Mouse (Mus musculus) hindbrain, embryonic 11.5 days (tissue): ENCODE results near the gene Clns1a. TPM values are rescaled to one million over a fixed set of nuclear protein-coding genes. Genes with fewer than 3 reads are reported as not detected.

Experiments used
- ATAC-seq: fragments of 200-750 bp; cut with Nextera tagmentation; 2 replicates; pipeline ENCODE4 v1.8.0; 2017; ENCODE audit warnings: mild to moderate bottlenecking, moderate TSS enrichment, moderate library complexity; ENCODE audit not compliant: low FRiP score
- DNase-seq: peaks from one replicate; pipeline ENCODE4 v3.0.0-alpha.2; 2015; ENCODE audit warnings: low spot score
- H3K27ac ChIP-seq: fragments of 300-500 bp; sonication (generic); 2 replicates; pipeline ENCODE4 v1.5.1; 2014; ENCODE audit warnings: mild to moderate bottlenecking, low read depth, low read length
- H3K27me3 ChIP-seq: fragments of 300-500 bp; sonication (generic); 2 replicates; pipeline ENCODE4 v1.6.1; 2014; ENCODE audit warnings: mild to moderate bottlenecking, low read length, moderate library complexity, mixed read lengths; ENCODE audit not compliant: control insufficient read depth, insufficient read depth
- H3K36me3 ChIP-seq: fragments of 300-500 bp; sonication (generic); 2 replicates; pipeline ENCODE4 v1.6.1; 2014; ENCODE audit warnings: mild to moderate bottlenecking, low read length, moderate library complexity, mixed read lengths; ENCODE audit not compliant: control insufficient read depth, insufficient read depth
- H3K4me1 ChIP-seq: fragments of 300-500 bp; sonication (generic); replicated peaks from 2 replicates; pipeline ENCODE4 v1.6.1; 2014; ENCODE audit warnings: low read length, mixed read lengths; ENCODE audit not compliant: control insufficient read depth, insufficient read depth
- H3K4me2 ChIP-seq: fragments of 300-500 bp; sonication (generic); replicated peaks from 2 replicates; pipeline ENCODE4 v1.6.1; 2014; ENCODE audit warnings: mild to moderate bottlenecking, low read depth, low read length
- H3K4me3 ChIP-seq: fragments of 300-500 bp; sonication (generic); 2 replicates; pipeline ENCODE4 v1.5.1; 2014; ENCODE audit warnings: low read depth, low read length
- H3K9ac ChIP-seq: fragments of 300-500 bp; sonication (generic); 2 replicates; pipeline ENCODE4 v1.6.1; 2014; ENCODE audit warnings: low read depth, low read length
- H3K9me3 ChIP-seq: fragments of 300-500 bp; sonication (generic); 2 replicates; pipeline ENCODE4 v1.6.1; 2016; ENCODE audit warnings: low read length; ENCODE audit not compliant: control insufficient read depth
- WGBS: fragments of 180-500 bp; shearing (Covaris S2); extraction: QIAGEN DNeasy Blood & Tissue Kit; methylation state at CpG from one replicate; pipeline ENCODE4 v1.1.7; 2014; 5-methylcytosine and 5-hydroxymethylcytosine counted together
- polyA plus RNA-seq: library from polyadenylated mRNA; unstranded; fragments of >200 nt; fragmentation: Nextera tagmentation; extraction: Ambion mirVana; gene quantifications from 2 replicates; pipeline ENCODE4 v1.2.1, GENCODE M21; 2014

The Clns1a gene
- polyA plus RNA-seq, 1 experiment from 2014 or later = 256 TPM

GRCm38 (mm10) chr7:97722278-97722918 lies 26.0 kb downstream of the Clns1a start:
- 90% methylated on average over 7 of the region's 7 CpGs for WGBS
- ATAC-seq (no peak), DNase-seq (no peak)
- Histone ChIP-seq H3K9me3 (no peaks in the 10 kb centered on the region), H3K4me2 (no peak overlapping the region), H3K36me3 (peaks cover 2% of the 10 kb centered on the region; the same call in 1 of the 2 replicates), H3K4me1 (no peaks in the 10 kb centered on the region), H3K9ac (no peak overlapping the region), H3K4me3 (no peak overlapping the region), H3K27ac (no peak overlapping the region), H3K27me3 (no peaks in the 10 kb centered on the region)

DNA sequence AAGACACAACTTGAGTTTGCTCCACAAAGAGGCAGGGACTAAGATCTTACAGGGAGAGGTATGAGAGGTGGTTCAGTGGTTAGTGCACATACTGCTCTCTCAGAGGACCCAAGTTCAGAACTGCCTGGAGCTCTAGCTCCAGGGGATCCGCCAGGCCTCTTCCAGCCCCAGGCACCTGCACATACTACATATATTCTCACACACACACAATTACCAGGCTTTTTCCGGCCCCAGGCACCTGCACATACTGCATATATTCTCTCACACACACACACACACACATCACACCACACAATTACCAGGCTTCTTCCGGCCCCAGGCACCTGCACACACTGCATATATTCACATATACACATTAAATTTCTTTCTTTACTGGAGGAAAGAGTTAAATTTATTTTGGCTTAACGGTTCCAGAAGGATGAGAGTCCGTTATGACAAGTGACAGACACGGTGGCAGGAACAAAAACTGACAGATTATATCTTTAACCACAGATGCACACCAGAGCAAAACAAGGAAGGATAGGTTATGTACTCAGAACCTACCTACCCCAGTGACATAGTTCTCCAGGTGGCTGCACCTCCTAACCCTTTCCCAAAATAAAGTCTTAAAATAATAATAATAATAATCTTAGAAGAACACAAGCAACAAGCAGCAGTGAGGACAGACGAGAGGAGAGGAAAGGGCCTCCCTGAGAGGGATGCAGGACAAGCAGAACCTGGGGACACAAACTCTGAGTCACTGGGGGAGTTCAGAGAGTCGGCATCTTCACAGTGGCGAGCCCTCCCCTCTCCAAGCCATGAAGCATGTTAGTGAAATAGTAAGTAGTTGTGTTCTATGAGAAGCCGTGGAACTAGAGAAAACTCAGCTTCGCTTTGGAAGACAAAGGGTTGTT lies 27.5 kb downstream of the Clns1a start:
- Histone ChIP-seq H3K27me3 (no peaks in the 10 kb centered on the region), H3K4me3 (no peak overlapping the region), H3K9me3 (no peaks in the 10 kb centered on the region), H3K27ac (no peak overlapping the region), H3K4me2 (no peak overlapping the region), H3K36me3 (peaks cover 2% of the 10 kb centered on the region; the same call in 1 of the 2 replicates), H3K9ac (no peak overlapping the region), H3K4me1 (no peaks in the 10 kb centered on the region)
- ATAC-seq = no peak
- WGBS = 93% methylated on average over 11 of the region's 11 CpGs
- no peak for DNase-seq

- no peak for ATAC-seq
- Histone ChIP-seq H3K4me1 (peaks cover 5% of the 10 kb centered on the region; the same call in 1 of the 2 replicates), H3K36me3 (no peaks in the 10 kb centered on the region), H3K4me3 (no peak overlapping the region), H3K27me3 (no peaks in the 10 kb centered on the region), H3K4me2 (no peak overlapping the region), H3K27ac (no peak overlapping the region), H3K9ac (no peak overlapping the region), H3K9me3 (no peaks in the 10 kb centered on the region)
- 94% methylated on average over 6 of the region's 6 CpGs for WGBS
- no peak for DNase-seq
Observed at GRCm38 (mm10) chr7:97725401-97725800, 29.0 kb downstream of the Clns1a start.

- H3K27me3 ChIP-seq = no peaks in the 10 kb centered on the region
- H3K9ac ChIP-seq = no peak overlapping the region
- no peaks in the 10 kb centered on the region for H3K36me3 ChIP-seq
- no peaks in the 10 kb centered on the region for H3K9me3 ChIP-seq
- no peak for DNase-seq
- H3K4me2 ChIP-seq = no peak overlapping the region
- H3K4me3 ChIP-seq = no peak overlapping the region
- 85% methylated on average over 7 of the region's 7 CpGs for WGBS
- no peak for ATAC-seq
- H3K4me1 ChIP-seq = peaks cover 5% of the 10 kb centered on the region; the same call in 1 of the 2 replicates
- no peak overlapping the region for H3K27ac ChIP-seq
Observed at GRCm38 (mm10) chr7:97726080-97726479, 29.6 kb downstream of the Clns1a start.

GRCm38 (mm10) chr7:97726778-97727177 lies 30.3 kb downstream of the Clns1a start:
- H3K36me3 ChIP-seq = no peaks in the 10 kb centered on the region
- H3K4me1 ChIP-seq = peaks cover 5% of the 10 kb centered on the region; the same call in 1 of the 2 replicates
- no peaks in the 10 kb centered on the region for H3K27me3 ChIP-seq
- H3K4me2 ChIP-seq = no peak overlapping the region
- WGBS = 77% methylated on average over 7 of the region's 7 CpGs
- ATAC-seq (no peak), DNase-seq (no peak)
- no peak overlapping the region for H3K9ac ChIP-seq
- no peaks in the 10 kb centered on the region for H3K9me3 ChIP-seq
- no peak overlapping the region for H3K4me3 ChIP-seq
- H3K27ac ChIP-seq = no peak overlapping the region

GRCm38 (mm10) chr7:97728666-97729614 lies 32.5 kb downstream of the Clns1a start:
- H3K27me3 ChIP-seq = no peaks in the 10 kb centered on the region
- DNase-seq (no peak), ATAC-seq (peak; percentile 53; the same call in 1 of the 2 replicates)
- H3K4me3 ChIP-seq = no peak overlapping the region
- H3K4me1 ChIP-seq = peaks cover 5% of the 10 kb centered on the region; the same call in 1 of the 2 replicates
- no peaks in the 10 kb centered on the region for H3K36me3 ChIP-seq
- no peaks in the 10 kb centered on the region for H3K9me3 ChIP-seq
- 34% methylated on average over 14 of the region's 14 CpGs for WGBS
- no peak overlapping the region for H3K27ac ChIP-seq
- H3K9ac ChIP-seq = no peak overlapping the region
- no peak overlapping the region for H3K4me2 ChIP-seq

DNA sequence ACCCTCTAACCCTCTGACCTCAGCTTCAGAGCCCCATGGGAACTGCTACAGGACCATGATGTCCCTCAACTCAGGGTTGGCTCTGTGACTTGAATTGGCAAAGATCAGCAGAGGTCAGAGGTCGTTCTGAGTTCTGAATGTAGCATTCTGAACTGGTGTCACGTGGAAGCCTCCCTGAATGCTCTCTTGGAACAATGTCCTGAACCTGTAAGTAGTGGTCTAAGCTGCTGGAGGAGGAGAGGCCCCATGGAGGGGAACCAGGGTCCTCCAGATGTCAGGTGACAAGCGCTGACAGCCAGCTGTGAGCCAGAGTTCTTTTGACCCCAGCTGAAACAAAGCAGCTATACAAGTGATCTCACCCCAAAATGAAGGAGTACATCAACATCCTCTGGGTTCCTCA lies 34.0 kb downstream of the Clns1a start:
- no peak overlapping the region for H3K27ac ChIP-seq
- no peak for ATAC-seq
- no peak overlapping the region for H3K4me3 ChIP-seq
- no peaks in the 10 kb centered on the region for H3K9me3 ChIP-seq
- no peaks in the 10 kb centered on the region for H3K36me3 ChIP-seq
- 20% methylated on average over 3 of the region's 3 CpGs for WGBS
- no peak overlapping the region for H3K4me2 ChIP-seq
- DNase-seq = no peak
- H3K4me1 ChIP-seq = peaks cover 5% of the 10 kb centered on the region; the same call in 1 of the 2 replicates
- H3K27me3 ChIP-seq = no peaks in the 10 kb centered on the region
- H3K9ac ChIP-seq = no peak overlapping the region

- Histone ChIP-seq H3K36me3 (no peaks in the 10 kb centered on the region), H3K9me3 (no peaks in the 10 kb centered on the region), H3K4me1 (peaks cover 7% of the 10 kb centered on the region; the same call in 1 of the 2 replicates), H3K4me2 (no peak overlapping the region), H3K9ac (no peak overlapping the region), H3K4me3 (no peak overlapping the region), H3K27me3 (no peaks in the 10 kb centered on the region), H3K27ac (no peak overlapping the region)
- DNase-seq = no peak
- WGBS = 87% methylated on average over 5 of the region's 5 CpGs
- ATAC-seq = no peak
Observed at GRCm38 (mm10) chr7:97733606-97734005, 37.2 kb downstream of the Clns1a start.
